Mouse (Mus musculus) testis, adult 2 months (tissue): ENCODE data around the gene Stat5b.

ENCODE experiments used
- CTCF ChIP-seq: fragments of 200-500 bp; IDR thresholded peaks from 2 replicates; pipeline ENCODE4 v1.5.1; 2012; ENCODE audit warnings: low read depth, mild to moderate bottlenecking, inconsistent platforms, low read length, moderate library complexity; ENCODE audit not compliant: control insufficient read depth, insufficient read depth, insufficient replicate concordance
- POLR2A ChIP-seq: fragments of 200-500 bp; IDR thresholded peaks from 2 replicates; pipeline ENCODE4 v1.6.1; 2012; ENCODE audit warnings: low read depth, mild to moderate bottlenecking, inconsistent platforms, low read length, moderate library complexity; ENCODE audit not compliant: control insufficient read depth

- TF ChIP-seq CTCF (no peak), POLR2A (no peak)
These were observed 977 bp downstream of the Stat5b start for GRCm38 (mm10) chr11:100849456-100850037.
